Mouse (Mus musculus) limb, embryonic 14.5 days (tissue): ENCODE data around the gene Rsph6a. TPM values are rescaled to one million over a fixed set of nuclear protein-coding genes. Genes with fewer than 3 reads are reported as not detected.

Experiments
- ATAC-seq: fragments of 200-750 bp; cut with Nextera tagmentation; 2 replicates; pipeline ENCODE4 v1.8.0; 2017; ENCODE audit warnings: low read depth, moderate number of reproducible peaks, moderate TSS enrichment; ENCODE audit not compliant: low FRiP score
- DNase-seq: peaks from one replicate; pipeline ENCODE4 v3.0.0-alpha.2; 2015; ENCODE audit warnings: low spot score
- H3K27ac ChIP-seq: fragments of 300-500 bp; sonication (generic); replicated peaks from 2 replicates; pipeline ENCODE4 v1.5.1; 2014; ENCODE audit warnings: low read depth, mild to moderate bottlenecking, low read length, moderate library complexity, mixed read lengths
- H3K27me3 ChIP-seq: fragments of 300-500 bp; sonication (generic); 2 replicates; pipeline ENCODE4 v1.6.1; 2014; ENCODE audit warnings: low read length, mixed read lengths; ENCODE audit not compliant: control insufficient read depth, insufficient read depth
- H3K36me3 ChIP-seq: fragments of 300-500 bp; sonication (generic); 2 replicates; pipeline ENCODE4 v1.6.1; 2014; ENCODE audit warnings: mild to moderate bottlenecking, low read length, moderate library complexity, mixed read lengths; ENCODE audit not compliant: control insufficient read depth, insufficient read depth
- H3K4me1 ChIP-seq: fragments of 300-500 bp; sonication (generic); 2 replicates; pipeline ENCODE4 v1.6.1; 2014; ENCODE audit warnings: antibody characterized with exemption, low read length, mixed read lengths; ENCODE audit not compliant: control insufficient read depth, insufficient read depth
- H3K4me2 ChIP-seq: fragments of 300-500 bp; sonication (generic); replicated peaks from 2 replicates; pipeline ENCODE4 v1.6.1; 2014; ENCODE audit warnings: low read depth, mild to moderate bottlenecking, low read length, moderate library complexity; ENCODE audit not compliant: severe bottlenecking
- H3K4me3 ChIP-seq: fragments of 300-500 bp; sonication (generic); replicated peaks from 2 replicates; pipeline ENCODE4 v1.5.1; 2014; ENCODE audit warnings: low read length
- H3K9ac ChIP-seq: fragments of 300-500 bp; sonication (generic); 2 replicates; pipeline ENCODE4 v1.6.1; 2014; ENCODE audit warnings: mild to moderate bottlenecking, low read depth, low read length, moderate library complexity; ENCODE audit not compliant: severe bottlenecking
- H3K9me3 ChIP-seq: fragments of 300-500 bp; sonication (generic); 2 replicates; pipeline ENCODE4 v1.6.1; 2016; ENCODE audit warnings: low read length; ENCODE audit not compliant: control insufficient read depth
- POLR2A ChIP-seq: fragments of 200-500 bp; IDR thresholded peaks from 2 replicates; pipeline ENCODE4 v1.8.0; 2012; ENCODE audit warnings: inconsistent platforms, mild to moderate bottlenecking, moderate library complexity, borderline replicate concordance; ENCODE audit not compliant: insufficient read depth, insufficient read length; ENCODE audit errors: extremely low read depth
- WGBS: fragments of 180-500 bp; shearing (Covaris S2); extraction: QIAGEN DNeasy Blood & Tissue Kit; methylation state at CpG from one replicate; pipeline ENCODE4 v1.1.7; 2014; 5-methylcytosine and 5-hydroxymethylcytosine counted together
- microRNA-seq: library from miRNA; unstranded; fragments of <30 nt; microRNA quantifications from one replicate; pipeline ENCODE4, GENCODE M21; 2016
- polyA plus RNA-seq, 2 experiments: library from polyadenylated mRNA; depleted of rRNA in 1 of 2; stranded (reverse) in 1 of 2; unstranded in 1 of 2; fragments of >200 nt; fragmentation: Nextera tagmentation in 1 of 2; extraction: Ambion mirVana in 1 of 2; gene quantifications; 2 replicates each; pipeline versions ENCODE4 v1.2.1 to v1.2.3; 2012 to 2014

Rsph6a gene
- polyA plus RNA-seq, 2 experiments = 0.04 TPM; not detected in 1

DNA sequence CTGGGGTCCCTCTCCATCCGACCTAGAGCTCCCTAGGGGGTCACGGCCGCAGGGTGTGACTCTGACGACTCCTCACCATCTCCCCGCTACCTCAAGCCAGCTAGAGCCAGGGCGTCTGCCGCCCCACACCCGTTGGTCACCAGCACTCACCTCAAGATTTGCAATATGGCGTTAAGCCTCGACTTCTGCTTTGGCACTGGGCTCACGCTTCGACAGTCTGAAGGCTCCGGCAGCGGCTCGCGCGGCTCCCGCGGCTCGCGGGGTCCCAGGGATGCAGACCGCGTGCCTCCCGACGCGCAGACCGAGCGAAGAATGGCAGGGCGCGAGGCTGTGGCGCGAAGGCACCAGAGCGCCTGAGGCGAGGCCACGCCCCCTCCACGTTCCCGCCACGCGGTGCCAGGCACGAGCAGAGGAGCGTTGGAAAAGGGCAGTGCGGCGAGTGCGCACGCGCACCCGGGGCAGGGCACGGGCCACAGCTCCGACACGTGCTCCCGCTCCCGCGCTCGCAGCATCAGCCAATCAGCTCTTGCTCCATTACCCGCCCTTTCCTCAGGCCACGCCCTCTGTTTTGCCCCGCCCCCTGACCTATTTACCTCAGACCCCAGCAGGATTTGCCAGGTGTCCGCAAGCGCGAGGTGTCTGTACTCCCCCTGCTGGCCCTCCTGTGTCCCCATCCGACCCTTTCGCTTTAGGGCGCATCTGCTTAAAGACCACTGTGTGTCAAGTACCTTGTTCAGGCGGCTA lies 63.7 kb downstream of the Rsph6a start, which contains the start of gene Gm4969:
Gene Gm4969, minus strand, starts transcription at position 341 of the 744 bp plus-strand sequence.
- Histone ChIP-seq H3K27ac (no peak within 1 kb of the TSS), H3K9ac (peak within 1 kb of the TSS; percentile 8; the same call in 1 of the 2 replicates), H3K36me3 (no peaks in the 10 kb centered on the region), H3K4me2 (peak within 1 kb of the TSS; percentile 39), H3K4me3 (peak within 1 kb of the TSS; percentile 26), H3K4me1 (peaks cover 12% of the 10 kb centered on the region), H3K9me3 (0 out of 2 replicates have a peak, but pooled peaks cover 4% of the 10 kb centered on the region), H3K27me3 (no peaks in the 10 kb centered on the region)
- ATAC-seq (peak; percentile 18; the same call in 1 of the 2 replicates), DNase-seq (peak; percentile 41)
- 24% methylated on average over 49 of the region's 64 CpGs for WGBS
- no peak for TF ChIP-seq POLR2A

DNA sequence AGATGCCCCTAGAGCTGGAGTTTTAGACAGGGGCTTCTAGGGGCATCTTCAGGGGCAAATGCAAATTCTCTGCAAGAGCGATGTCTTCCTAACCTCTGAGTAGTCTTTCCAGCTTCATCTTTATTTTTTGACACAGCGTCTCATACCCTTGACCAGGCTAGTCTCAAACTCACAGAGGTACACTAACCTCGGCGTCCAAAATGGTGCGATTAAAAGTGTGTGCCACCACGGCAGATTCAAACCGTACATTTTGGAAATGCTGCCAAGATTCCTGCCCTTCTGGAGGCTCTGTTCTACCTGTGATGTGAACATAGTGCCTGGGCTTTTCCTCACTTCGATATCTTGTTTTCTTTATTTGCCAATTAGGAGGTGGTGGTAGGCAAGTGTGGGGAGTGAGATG lies 64.6 kb downstream of the Rsph6a start:
- Histone ChIP-seq H3K9me3 (0 out of 2 replicates have a peak, but pooled peaks cover 4% of the 10 kb centered on the region), H3K27ac (no peak overlapping the region), H3K4me1 (peaks cover 12% of the 10 kb centered on the region), H3K9ac (no peak overlapping the region), H3K36me3 (no peaks in the 10 kb centered on the region), H3K4me3 (peak overlapping the region; percentile 76; the same call in 1 of the 2 replicates), H3K4me2 (no peak overlapping the region), H3K27me3 (no peaks in the 10 kb centered on the region)
- no peak; the same call in 1 of the 2 replicates for ATAC-seq
- WGBS = 94% methylated on average over 8 of the region's 8 CpGs
- no peak for DNase-seq
- TF ChIP-seq POLR2A = no peak

DNA sequence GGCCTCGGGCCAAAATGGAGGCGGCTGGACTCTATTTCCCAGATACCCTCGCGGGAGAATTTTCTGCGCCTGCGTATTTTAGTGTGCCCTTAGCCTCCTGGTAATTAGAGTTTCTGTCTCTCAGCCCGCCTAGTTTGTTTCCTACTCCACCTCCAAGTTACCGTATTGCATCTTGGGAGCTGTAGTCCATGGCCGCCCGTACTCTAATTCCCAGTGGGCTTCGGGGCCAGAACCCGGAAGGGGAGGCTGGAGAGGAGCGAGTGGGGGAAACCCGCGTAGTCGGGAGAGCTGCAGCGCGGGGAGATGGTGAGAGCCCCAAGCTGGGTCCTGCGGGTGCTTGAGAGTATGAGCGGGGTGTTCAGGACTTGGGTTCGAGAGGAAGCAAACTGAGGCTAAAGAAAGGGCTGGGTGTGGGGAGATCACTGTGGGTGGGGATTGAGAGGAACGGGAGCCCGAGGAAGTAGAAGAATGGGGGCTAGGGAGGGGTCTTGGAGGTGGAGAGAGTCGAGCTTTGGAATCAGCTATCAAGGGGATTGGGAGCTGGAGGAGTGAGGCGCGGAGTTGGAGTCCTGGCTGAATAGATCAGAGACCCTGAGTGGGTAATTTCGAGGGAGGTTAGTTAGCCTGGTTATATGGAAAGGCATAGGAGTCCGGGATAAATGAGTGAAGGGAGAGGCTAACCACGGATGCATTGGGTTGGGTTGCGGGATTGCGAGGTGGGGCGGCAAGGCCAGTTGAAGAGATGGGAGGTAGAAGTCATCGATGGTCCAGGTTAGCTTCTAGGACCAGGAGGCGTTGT lies 65.3 kb downstream of the Rsph6a start, which contains the start of gene Fbxo46:
Gene Fbxo46, plus strand, starts transcription at position 229 of the 799 bp plus-strand sequence.
- WGBS = 3% methylated on average over 34 of the region's 34 CpGs
- peak; percentile 99 for DNase-seq
- Histone ChIP-seq H3K27ac (no peak within 1 kb of the TSS), H3K4me2 (peak within 1 kb of the TSS; percentile 90), H3K9me3 (0 out of 2 replicates have a peak, but pooled peaks cover 4% of the 10 kb centered on the region), H3K4me3 (peak within 1 kb of the TSS; percentile 76), H3K4me1 (peaks cover 12% of the 10 kb centered on the region), H3K27me3 (no peaks in the 10 kb centered on the region), H3K36me3 (no peaks in the 10 kb centered on the region), H3K9ac (peak within 1 kb of the TSS; percentile 66)
- TF ChIP-seq POLR2A = peak; percentile 92; the same call in 1 of the 2 replicates
- peak; percentile 96 for ATAC-seq

DNA sequence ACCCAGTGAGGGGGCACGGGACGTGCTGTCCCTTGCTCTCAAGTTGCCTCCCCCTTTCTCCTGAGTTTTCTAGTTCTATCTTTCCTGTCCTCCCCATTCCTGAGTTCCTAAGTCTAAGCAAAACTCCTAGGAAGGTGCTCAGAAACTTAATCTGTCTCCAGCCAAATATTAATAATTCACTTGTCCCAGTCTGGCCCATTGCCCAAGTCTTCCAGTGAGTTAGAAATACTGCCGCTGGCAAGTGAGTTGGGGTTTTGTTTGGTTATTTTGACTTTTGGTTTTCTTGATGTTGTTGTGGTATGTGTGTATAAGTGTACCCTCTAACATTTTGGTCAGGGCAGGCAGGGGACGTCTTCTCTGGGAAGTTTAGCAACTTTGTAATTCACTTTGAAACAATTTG lies 67.2 kb downstream of the Rsph6a start:
- Histone ChIP-seq H3K9ac (no peak overlapping the region), H3K27ac (no peak overlapping the region), H3K4me1 (peaks cover 12% of the 10 kb centered on the region), H3K4me3 (no peak overlapping the region), H3K9me3 (0 out of 2 replicates have a peak, but pooled peaks cover 4% of the 10 kb centered on the region), H3K36me3 (0 out of 2 replicates have a peak, but pooled peaks cover 5% of the 10 kb centered on the region), H3K4me2 (no peak overlapping the region), H3K27me3 (no peaks in the 10 kb centered on the region)
- 90% methylated on average over 4 of the region's 4 CpGs for WGBS
- no peak for TF ChIP-seq POLR2A
- no peak for DNase-seq
- ATAC-seq = no peak

Small RNA genes lying within 50 kb of the gene (microRNA-seq; reads per million reads assigned to microRNA genes)
- gene Mir3100 = not detected

Other genes with a start within 250 kb of the Rsph6a start
- 0.47 and 0.48 TPM in 2 replicates for gene Psg17, start 233.1 kb upstream of the Rsph6a start, polyA plus RNA-seq (2012; rRNA removed)
- not detected in 2 replicates for gene Psg17, start 233.1 kb upstream of the Rsph6a start, polyA plus RNA-seq (2014; fragmentation: Nextera tagmentation; extraction: Ambion mirVana)
- gene Mill2, start 214.7 kb upstream of the Rsph6a start, polyA plus RNA-seq (2012; rRNA removed) = 0.91 and 1.0 TPM in 2 replicates
- 0.21 TPM in 2 replicates for gene Mill2, start 214.7 kb upstream of the Rsph6a start, polyA plus RNA-seq (2014; fragmentation: Nextera tagmentation; extraction: Ambion mirVana)
- gene Pglyrp1, start 183.4 kb upstream of the Rsph6a start, polyA plus RNA-seq (2012; rRNA removed) = 0.60 and 1.9 TPM in 2 replicates
- 1.3 and 1.9 TPM in 2 replicates for gene Pglyrp1, start 183.4 kb upstream of the Rsph6a start, polyA plus RNA-seq (2014; fragmentation: Nextera tagmentation; extraction: Ambion mirVana)
- 46.7 and 50.1 TPM in 2 replicates for gene Ccdc61, start 144.3 kb upstream of the Rsph6a start, polyA plus RNA-seq (2012; rRNA removed)
- gene Ccdc61, start 144.3 kb upstream of the Rsph6a start, polyA plus RNA-seq (2014; fragmentation: Nextera tagmentation; extraction: Ambion mirVana) = 23.9 and 29.0 TPM in 2 replicates
- gene Nova2, start 128.8 kb upstream of the Rsph6a start, polyA plus RNA-seq (2012; rRNA removed) = 1.3 TPM in 2 replicates
- 0.37 and 0.57 TPM in 2 replicates for gene Nova2, start 128.8 kb upstream of the Rsph6a start, polyA plus RNA-seq (2014; fragmentation: Nextera tagmentation; extraction: Ambion mirVana)
- 0.06 TPM in 1 of 2 replicates, not detected in the other for gene Nanos2, start 67.3 kb upstream of the Rsph6a start, polyA plus RNA-seq (2012; rRNA removed)
- gene Nanos2, start 67.3 kb upstream of the Rsph6a start, polyA plus RNA-seq (2014; fragmentation: Nextera tagmentation; extraction: Ambion mirVana) = not detected in 2 replicates
- gene Mypop, start 63.4 kb upstream of the Rsph6a start, polyA plus RNA-seq (2012; rRNA removed) = 13.6 and 19.3 TPM in 2 replicates
- gene Mypop, start 63.4 kb upstream of the Rsph6a start, polyA plus RNA-seq (2014; fragmentation: Nextera tagmentation; extraction: Ambion mirVana) = 5.3 and 5.7 TPM in 2 replicates
- 36.1 and 46.8 TPM in 2 replicates for gene Irf2bp1, start 50.6 kb upstream of the Rsph6a start, polyA plus RNA-seq (2012; rRNA removed)
- gene Irf2bp1, start 50.6 kb upstream of the Rsph6a start, polyA plus RNA-seq (2014; fragmentation: Nextera tagmentation; extraction: Ambion mirVana) = 34.2 and 37.3 TPM in 2 replicates
- 5.3 and 6.7 TPM in 2 replicates for gene Foxa3, start 31.2 kb upstream of the Rsph6a start, polyA plus RNA-seq (2012; rRNA removed)
- 3.1 and 3.2 TPM in 2 replicates for gene Foxa3, start 31.2 kb upstream of the Rsph6a start, polyA plus RNA-seq (2014; fragmentation: Nextera tagmentation; extraction: Ambion mirVana)
- gene Sympk, start 30.3 kb upstream of the Rsph6a start, polyA plus RNA-seq (2012; rRNA removed) = 97.0 and 113 TPM in 2 replicates
- 23.0 and 27.5 TPM in 2 replicates for gene Sympk, start 30.3 kb upstream of the Rsph6a start, polyA plus RNA-seq (2014; fragmentation: Nextera tagmentation; extraction: Ambion mirVana)
- 126 and 167 TPM in 2 replicates for gene Dmwd, start 21.5 kb downstream of the Rsph6a start, polyA plus RNA-seq (2012; rRNA removed)
- 21.8 and 26.5 TPM in 2 replicates for gene Dmwd, start 21.5 kb downstream of the Rsph6a start, polyA plus RNA-seq (2014; fragmentation: Nextera tagmentation; extraction: Ambion mirVana)
- 143 and 177 TPM in 2 replicates for gene Dmpk, start 29.2 kb downstream of the Rsph6a start, polyA plus RNA-seq (2012; rRNA removed)
- gene Dmpk, start 29.2 kb downstream of the Rsph6a start, polyA plus RNA-seq (2014; fragmentation: Nextera tagmentation; extraction: Ambion mirVana) = 33.1 and 37.1 TPM in 2 replicates
- 103 and 157 TPM in 2 replicates for gene Six5, start 39.9 kb downstream of the Rsph6a start, polyA plus RNA-seq (2012; rRNA removed)
- gene Six5, start 39.9 kb downstream of the Rsph6a start, polyA plus RNA-seq (2014; fragmentation: Nextera tagmentation; extraction: Ambion mirVana) = 19.1 and 20.3 TPM in 2 replicates
- gene Gm4969, start 63.7 kb downstream of the Rsph6a start, polyA plus RNA-seq (2012; rRNA removed) = 7.0 and 7.7 TPM in 2 replicates
- gene Gm4969, start 63.7 kb downstream of the Rsph6a start, polyA plus RNA-seq (2014; fragmentation: Nextera tagmentation; extraction: Ambion mirVana) = 2.5 and 4.0 TPM in 2 replicates
- 10.6 and 14.6 TPM in 2 replicates for gene Fbxo46, start 65.2 kb downstream of the Rsph6a start, polyA plus RNA-seq (2012; rRNA removed)
- gene Fbxo46, start 65.2 kb downstream of the Rsph6a start, polyA plus RNA-seq (2014; fragmentation: Nextera tagmentation; extraction: Ambion mirVana) = 9.9 and 11.2 TPM in 2 replicates
- 13.2 and 15.6 TPM in 2 replicates for gene Qpctl, start 94.6 kb downstream of the Rsph6a start, polyA plus RNA-seq (2012; rRNA removed)
- gene Qpctl, start 94.6 kb downstream of the Rsph6a start, polyA plus RNA-seq (2014; fragmentation: Nextera tagmentation; extraction: Ambion mirVana) = 11.1 and 12.1 TPM in 2 replicates
- gene Snrpd2, start 95.0 kb downstream of the Rsph6a start, polyA plus RNA-seq (2012; rRNA removed) = 71.9 and 151 TPM in 2 replicates
- 130 and 143 TPM in 2 replicates for gene Snrpd2, start 95.0 kb downstream of the Rsph6a start, polyA plus RNA-seq (2014; fragmentation: Nextera tagmentation; extraction: Ambion mirVana)
- gene Gipr, start 111.4 kb downstream of the Rsph6a start, polyA plus RNA-seq (2012; rRNA removed) = 1.1 and 1.4 TPM in 2 replicates
- gene Gipr, start 111.4 kb downstream of the Rsph6a start, polyA plus RNA-seq (2014; fragmentation: Nextera tagmentation; extraction: Ambion mirVana) = 0.32 TPM in 1 of 2 replicates, not detected in the other
- 38.5 and 49.9 TPM in 2 replicates for gene Eml2, start 121.7 kb downstream of the Rsph6a start, polyA plus RNA-seq (2012; rRNA removed)
- gene Eml2, start 121.7 kb downstream of the Rsph6a start, polyA plus RNA-seq (2014; fragmentation: Nextera tagmentation; extraction: Ambion mirVana) = 1.5 and 3.6 TPM in 2 replicates
- 9.2 and 15.5 TPM in 2 replicates for gene Gpr4, start 157.8 kb downstream of the Rsph6a start, polyA plus RNA-seq (2012; rRNA removed)
- gene Gpr4, start 157.8 kb downstream of the Rsph6a start, polyA plus RNA-seq (2014; fragmentation: Nextera tagmentation; extraction: Ambion mirVana) = 4.0 and 4.4 TPM in 2 replicates
- gene Opa3, start 173.6 kb downstream of the Rsph6a start, polyA plus RNA-seq (2012; rRNA removed) = 19.6 and 23.6 TPM in 2 replicates
- gene Opa3, start 173.6 kb downstream of the Rsph6a start, polyA plus RNA-seq (2014; fragmentation: Nextera tagmentation; extraction: Ambion mirVana) = 27.5 and 31.7 TPM in 2 replicates
- gene Vasp, start 217.1 kb downstream of the Rsph6a start, polyA plus RNA-seq (2012; rRNA removed) = 126 and 169 TPM in 2 replicates
- 66.7 and 67.0 TPM in 2 replicates for gene Vasp, start 217.1 kb downstream of the Rsph6a start, polyA plus RNA-seq (2014; fragmentation: Nextera tagmentation; extraction: Ambion mirVana)
- not detected in 2 replicates for gene Ppm1n, start 225.4 kb downstream of the Rsph6a start, polyA plus RNA-seq (2012; rRNA removed)
- gene Ppm1n, start 225.4 kb downstream of the Rsph6a start, polyA plus RNA-seq (2014; fragmentation: Nextera tagmentation; extraction: Ambion mirVana) = not detected in 2 replicates
- 44.3 and 59.4 TPM in 2 replicates for gene Rtn2, start 227.9 kb downstream of the Rsph6a start, polyA plus RNA-seq (2012; rRNA removed)
- 22.5 and 30.6 TPM in 2 replicates for gene Rtn2, start 227.9 kb downstream of the Rsph6a start, polyA plus RNA-seq (2014; fragmentation: Nextera tagmentation; extraction: Ambion mirVana)